Mouse (Mus musculus): Measurements from ENCODE around the gene Fam131c. TPM values are rescaled to one million over a fixed set of nuclear protein-coding genes. Genes with fewer than 3 reads are reported as not detected.

Gene Fam131c
- 1 to 10 TPM; 1.3 to 2.4 TPM for total RNA-seq (2021)
- long read RNA-seq, experiment 1, partial matches to known transcripts: 0 of 3 reads
- long read RNA-seq, experiment 1, other reads (novel, unspliced or antisense): 0 of 3 reads
- long read RNA-seq, experiment 2, transcript Fam131c-201 (7 exons, 1,433 nt): major isoform, 7 of 7 reads
- long read RNA-seq, experiment 2, partial matches to known transcripts: 0 of 7 reads
- long read RNA-seq, experiment 2, other reads (novel, unspliced or antisense): 0 of 7 reads

GRCm38 (mm10) chr4:141367997-141368791, at the start of gene Fam131c:
TSS of gene Fam131c (plus strand) at chr4:141368220.
- peak in 1 of 2 experiments; percentile 54 for DNase-seq (ENCODE audit: low spot score in 2 of 2)

DNA sequence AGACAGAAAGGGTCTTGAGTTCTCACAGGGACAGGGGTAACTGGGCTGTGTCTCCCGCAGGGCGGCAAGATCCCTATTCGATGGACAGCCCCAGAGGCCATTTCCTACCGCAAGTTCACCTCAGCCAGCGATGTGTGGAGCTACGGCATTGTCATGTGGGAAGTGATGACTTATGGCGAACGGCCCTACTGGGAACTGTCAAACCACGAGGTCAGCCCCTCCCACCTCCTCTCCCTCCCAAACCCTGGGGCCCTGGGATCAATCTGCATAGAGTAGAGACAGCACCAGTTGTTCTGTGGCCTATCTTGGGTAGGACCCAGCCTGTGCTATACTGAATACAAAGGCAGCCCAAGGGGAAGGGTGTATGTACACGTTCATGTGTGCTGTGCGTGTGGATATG, 45.5 kb upstream of the Fam131c start:
- DNase-seq (ENCODE audit: low spot score in 2 of 2): no peak

DNA sequence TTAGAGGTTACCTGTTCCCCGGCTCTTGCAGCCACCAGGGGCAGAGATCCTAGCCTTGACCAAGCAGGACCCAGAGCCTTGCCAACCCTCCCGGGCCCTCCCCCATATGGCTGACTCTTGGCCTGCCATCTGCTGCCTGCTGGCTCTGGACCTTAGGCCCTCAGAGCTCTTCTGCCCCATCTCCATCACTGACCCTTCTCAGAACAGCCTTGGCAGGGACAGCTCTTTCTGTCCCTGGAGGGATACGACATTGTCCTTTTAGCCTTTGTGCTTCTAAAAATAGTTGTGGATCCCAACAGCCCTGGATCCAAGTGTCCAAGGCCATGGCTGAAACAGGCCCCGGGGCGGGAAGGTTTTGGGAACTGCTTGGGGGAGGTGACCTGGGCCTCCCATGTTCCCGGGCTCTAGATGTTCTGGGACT, 43.2 kb upstream of the Fam131c start:
- DNase-seq (ENCODE audit: low spot score in 2 of 2): no peak

GRCm38 (mm10) chr4:141325636-141326035, 42.4 kb upstream of the Fam131c start:
- no peak for DNase-seq (ENCODE audit: low spot score in 2 of 2)

- no peak for DNase-seq (ENCODE audit: low spot score in 2 of 2)
Measured at GRCm38 (mm10) chr4:141327075-141327474, 40.9 kb upstream of the Fam131c start.

GRCm38 (mm10) chr4:141328742-141329141, 39.3 kb upstream of the Fam131c start:
- no peak for DNase-seq (ENCODE audit: low spot score in 2 of 2)

GRCm38 (mm10) chr4:141329968-141330367, 38.1 kb upstream of the Fam131c start:
- no peak for DNase-seq (ENCODE audit: low spot score in 2 of 2)

- DNase-seq (ENCODE audit: low spot score in 2 of 2): no peak
Measured at GRCm38 (mm10) chr4:141331446-141331845, 36.6 kb upstream of the Fam131c start.

- no peak for DNase-seq (ENCODE audit: low spot score in 2 of 2)
Measured at GRCm38 (mm10) chr4:141332258-141332657, 35.8 kb upstream of the Fam131c start.

- DNase-seq (ENCODE audit: low spot score in 2 of 2): no peak
Measured at GRCm38 (mm10) chr4:141334695-141335094, 33.3 kb upstream of the Fam131c start.

DNA sequence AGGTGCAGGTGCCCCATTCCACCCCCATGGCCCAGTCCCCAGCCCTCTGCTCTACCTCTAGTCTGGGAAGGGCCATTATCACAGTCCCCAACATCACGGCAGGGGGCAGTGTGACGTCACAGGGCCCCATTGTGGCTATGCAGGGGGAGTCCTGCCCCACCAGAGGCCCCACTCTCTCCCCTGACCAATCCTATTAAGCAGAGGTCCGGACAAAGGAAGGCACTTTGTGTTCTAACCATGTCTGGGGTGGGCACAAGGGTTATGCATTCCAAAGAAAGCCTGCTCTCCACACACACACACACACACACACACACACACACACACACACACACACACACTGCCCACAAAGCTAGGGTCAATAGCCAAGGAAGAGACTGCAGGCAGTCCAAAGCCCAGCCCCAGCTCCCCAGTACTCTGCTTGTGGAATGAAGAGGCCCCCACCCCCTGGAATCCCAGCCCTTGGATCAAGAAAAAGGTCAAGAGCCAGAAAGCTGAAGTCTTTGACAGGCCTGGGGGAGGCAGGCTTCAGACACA, 32.7 kb upstream of the Fam131c start:
- no peak for DNase-seq (ENCODE audit: low spot score in 2 of 2)

GRCm38 (mm10) chr4:141336196-141336595, 31.8 kb upstream of the Fam131c start:
- DNase-seq (ENCODE audit: low spot score in 2 of 2): no peak

GRCm38 (mm10) chr4:141337986-141338385, 30.0 kb upstream of the Fam131c start:
- no peak for DNase-seq (ENCODE audit: low spot score in 2 of 2)

DNA sequence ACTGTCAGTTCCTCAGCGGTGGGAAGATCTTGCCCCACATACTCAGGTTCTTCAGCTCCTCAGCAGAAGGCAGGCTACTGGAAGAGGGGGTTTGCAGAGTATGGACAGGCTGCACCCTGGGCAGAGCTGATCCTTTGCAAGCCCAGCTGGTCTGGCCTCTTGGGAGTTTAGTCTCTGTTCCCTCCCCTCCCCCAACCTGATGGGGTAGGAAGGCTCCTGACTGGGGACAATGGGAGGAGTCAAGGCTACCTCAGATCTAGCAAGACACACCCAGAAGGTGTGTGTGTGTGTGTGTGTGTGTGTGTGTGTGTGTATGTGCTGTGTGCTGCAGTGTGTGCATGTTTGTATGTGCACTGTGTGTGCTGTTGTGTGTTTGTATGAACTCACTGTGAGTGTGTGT, 29.2 kb upstream of the Fam131c start:
- no peak for DNase-seq (ENCODE audit: low spot score in 2 of 2)

DNA sequence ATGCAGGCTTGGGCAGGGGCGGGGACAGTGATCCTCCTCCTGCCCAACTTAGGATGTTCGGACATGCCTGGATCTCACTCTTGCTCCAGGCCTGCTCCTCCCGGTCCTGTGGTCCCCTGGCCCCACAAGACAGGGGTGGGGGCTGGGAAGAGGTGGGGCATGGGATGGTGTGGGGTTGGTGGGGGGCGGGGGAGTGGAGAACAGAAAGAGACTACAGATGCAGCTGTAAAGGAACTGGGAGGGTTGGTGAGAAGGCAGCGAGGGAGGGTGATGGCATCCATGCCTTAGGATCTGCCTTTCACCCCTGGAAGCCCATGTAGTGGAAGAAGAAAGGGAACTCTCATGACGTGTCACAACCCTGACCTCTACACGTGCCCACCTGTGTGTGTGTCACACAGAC, 26.5 kb upstream of the Fam131c start:
- DNase-seq (ENCODE audit: low spot score in 2 of 2): no peak

- no peak for DNase-seq (ENCODE audit: low spot score in 2 of 2)
Measured at GRCm38 (mm10) chr4:141343515-141343914, 24.5 kb upstream of the Fam131c start.

- DNase-seq (ENCODE audit: low spot score in 2 of 2): no peak
Measured at GRCm38 (mm10) chr4:141345219-141345618, 22.8 kb upstream of the Fam131c start.

DNA sequence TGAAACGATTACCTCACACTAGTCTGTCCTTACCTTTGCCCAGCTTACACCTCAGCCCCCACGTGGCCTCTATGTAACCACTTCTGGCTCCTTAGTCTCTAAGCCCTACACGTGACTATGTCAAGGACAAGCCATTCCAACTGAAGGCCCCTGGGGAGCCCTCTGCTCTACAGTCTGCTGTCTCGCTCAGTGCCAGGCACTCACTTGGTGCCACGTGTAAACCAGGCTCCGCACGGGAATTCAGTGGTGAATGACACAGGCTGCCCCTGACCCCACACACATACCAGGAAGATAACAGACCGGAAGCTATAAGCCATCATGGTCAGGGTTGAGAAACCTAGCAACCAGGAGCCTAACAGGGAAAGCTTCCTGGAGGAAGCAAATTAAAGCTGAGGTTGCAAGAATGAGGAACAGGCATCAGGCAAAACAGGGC, 20.6 kb upstream of the Fam131c start:
- no peak for DNase-seq (ENCODE audit: low spot score in 2 of 2)

DNA sequence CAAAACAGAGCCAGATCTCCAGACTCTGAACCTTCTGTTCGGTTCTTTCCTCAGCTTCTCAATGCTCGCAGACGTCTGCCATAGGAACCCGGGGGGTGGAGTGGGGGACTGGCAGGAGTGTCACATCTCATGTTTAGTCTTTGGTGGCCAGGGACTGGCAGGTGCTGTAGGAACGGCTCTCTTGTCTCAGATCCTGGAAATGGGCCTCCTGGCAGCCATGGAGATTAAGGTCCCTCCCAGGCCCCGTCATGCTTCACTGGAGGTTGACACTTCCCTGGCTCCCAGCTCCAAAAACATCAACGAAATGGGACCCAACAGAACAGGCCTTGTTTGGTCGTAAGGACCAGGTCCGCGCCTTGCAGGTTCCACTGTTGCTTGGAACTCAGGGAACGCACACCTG, 19.4 kb upstream of the Fam131c start:
- no peak for DNase-seq (ENCODE audit: low spot score in 2 of 2)

DNA sequence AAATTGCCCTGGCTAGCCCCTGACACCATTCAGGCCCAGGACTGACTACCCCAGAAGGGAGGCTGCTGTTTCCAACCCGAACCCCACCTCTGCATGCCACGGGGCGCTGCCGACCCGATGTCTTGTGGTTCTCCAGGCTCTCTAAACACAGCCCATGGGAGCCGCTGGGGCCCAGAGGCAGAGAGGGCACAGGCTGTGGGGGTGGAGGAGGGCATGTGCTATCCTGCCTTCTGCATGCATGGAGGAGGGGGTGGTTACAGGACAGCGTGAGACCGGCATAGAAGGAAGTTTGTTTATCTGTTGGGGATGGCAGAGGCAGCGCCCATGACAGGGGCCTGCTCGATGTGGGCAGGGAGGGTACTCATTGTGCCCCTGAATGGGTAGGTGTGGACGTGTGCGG, 18.0 kb upstream of the Fam131c start:
- no peak for DNase-seq (ENCODE audit: low spot score in 2 of 2)

DNA sequence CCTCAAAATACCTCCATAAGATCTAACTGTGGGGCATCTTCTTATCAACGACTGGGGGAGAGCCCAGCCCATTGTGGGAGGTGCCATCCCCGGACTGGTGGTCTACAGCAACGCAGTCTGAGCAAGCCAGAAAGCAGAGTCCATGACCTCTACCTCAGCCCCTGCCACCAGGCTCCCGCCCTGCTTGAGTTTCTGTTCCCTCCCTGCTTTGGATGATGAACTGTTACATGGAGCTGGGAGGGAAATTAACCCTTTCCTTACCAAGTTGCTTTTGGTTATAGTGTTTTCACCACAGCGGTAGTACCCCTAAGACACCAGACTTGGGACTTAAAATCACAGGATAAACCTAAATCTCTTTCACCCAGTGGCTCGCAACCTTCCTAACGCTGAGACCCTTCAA, 16.0 kb upstream of the Fam131c start:
- no peak for DNase-seq (ENCODE audit: low spot score in 2 of 2)

DNA sequence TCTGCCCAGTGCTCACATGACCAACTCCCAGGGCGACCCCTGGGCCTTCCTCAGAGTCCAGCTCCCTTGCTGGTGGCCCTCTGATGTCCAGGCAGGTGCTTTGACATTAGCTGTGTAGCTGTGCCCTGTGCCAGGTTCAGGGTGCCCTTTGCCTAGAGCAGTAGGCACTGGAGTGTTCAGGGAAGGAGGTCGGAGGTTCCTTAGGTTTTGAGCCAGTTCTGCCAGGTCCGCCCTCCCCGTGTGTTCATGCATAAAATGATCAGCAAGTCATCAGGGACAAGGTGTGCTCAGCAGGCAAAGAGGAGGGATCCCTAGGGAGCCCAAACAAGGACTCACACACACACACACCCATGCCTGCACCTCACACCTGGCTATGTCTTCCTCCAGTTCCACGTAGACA, 15.0 kb upstream of the Fam131c start:
- no peak for DNase-seq (ENCODE audit: low spot score in 2 of 2)
